Mouse (Mus musculus) heart, embryonic 16.5 days (tissue): ENCODE measurements around the gene Heg1. TPM values are rescaled to one million over a fixed set of nuclear protein-coding genes. Genes with fewer than 3 reads are reported as not detected.
A peak's percentile ranks its signal among the peaks of the same experiment; 100 is the strongest.

ENCODE experiments used
- ATAC-seq: fragments of 200-750 bp; cut with Nextera tagmentation; replicated peaks from 2 replicates; pipeline ENCODE4 v1.8.0; 2017; ENCODE audit warnings: moderate number of reproducible peaks; ENCODE audit not compliant: insufficient read depth, low FRiP score; ENCODE audit errors: extremely low read depth
- H3K27ac ChIP-seq: fragments of 300-500 bp; sonication (generic); 2 replicates; pipeline ENCODE4 v1.5.1; 2014; ENCODE audit warnings: mild to moderate bottlenecking, low read length, control low read depth, moderate library complexity
- H3K27me3 ChIP-seq: fragments of 300-500 bp; sonication (generic); 2 replicates; pipeline ENCODE4 v1.6.1; 2014; ENCODE audit warnings: low read length, mixed read lengths; ENCODE audit not compliant: control insufficient read depth, insufficient read depth
- H3K36me3 ChIP-seq: fragments of 300-500 bp; sonication (generic); 2 replicates; pipeline ENCODE4 v1.6.1; 2014; ENCODE audit not compliant: control insufficient read depth, insufficient read depth
- H3K4me1 ChIP-seq: fragments of 300-500 bp; sonication (generic); 2 replicates; pipeline ENCODE4 v1.6.1; 2014; ENCODE audit warnings: low read length, mixed read lengths; ENCODE audit not compliant: control insufficient read depth, insufficient read depth
- H3K4me2 ChIP-seq: fragments of 300-500 bp; sonication (generic); 2 replicates; pipeline ENCODE4 v1.6.1; 2014; ENCODE audit warnings: low read depth, mild to moderate bottlenecking, control low read depth, low read length
- H3K4me3 ChIP-seq: fragments of 300-500 bp; sonication (generic); 2 replicates; pipeline ENCODE4 v1.5.1; 2014; ENCODE audit warnings: mild to moderate bottlenecking, control low read depth, low read length
- H3K9ac ChIP-seq: fragments of 300-500 bp; sonication (generic); 2 replicates; pipeline ENCODE4 v1.6.1; 2014; ENCODE audit warnings: low read length, control low read depth
- H3K9me3 ChIP-seq: fragments of 300-500 bp; sonication (generic); replicated peaks from 2 replicates; pipeline ENCODE4 v1.6.1; 2016; ENCODE audit warnings: low read length; ENCODE audit not compliant: control insufficient read depth
- WGBS: fragments of 180-500 bp; shearing (Covaris S2); extraction: QIAGEN DNeasy Blood & Tissue Kit; methylation state at CpG from one replicate; pipeline ENCODE4 v1.1.7; 2014; 5-methylcytosine and 5-hydroxymethylcytosine counted together
- polyA plus RNA-seq: library from polyadenylated mRNA; unstranded; fragments of >200 nt; fragmentation: Nextera tagmentation; extraction: Ambion mirVana; gene quantifications from 2 replicates; pipeline ENCODE4 v1.2.1, GENCODE M21; 2015

The Heg1 gene
- polyA plus RNA-seq, 1 experiment from 2014 or later = 34.0 TPM

DNA sequence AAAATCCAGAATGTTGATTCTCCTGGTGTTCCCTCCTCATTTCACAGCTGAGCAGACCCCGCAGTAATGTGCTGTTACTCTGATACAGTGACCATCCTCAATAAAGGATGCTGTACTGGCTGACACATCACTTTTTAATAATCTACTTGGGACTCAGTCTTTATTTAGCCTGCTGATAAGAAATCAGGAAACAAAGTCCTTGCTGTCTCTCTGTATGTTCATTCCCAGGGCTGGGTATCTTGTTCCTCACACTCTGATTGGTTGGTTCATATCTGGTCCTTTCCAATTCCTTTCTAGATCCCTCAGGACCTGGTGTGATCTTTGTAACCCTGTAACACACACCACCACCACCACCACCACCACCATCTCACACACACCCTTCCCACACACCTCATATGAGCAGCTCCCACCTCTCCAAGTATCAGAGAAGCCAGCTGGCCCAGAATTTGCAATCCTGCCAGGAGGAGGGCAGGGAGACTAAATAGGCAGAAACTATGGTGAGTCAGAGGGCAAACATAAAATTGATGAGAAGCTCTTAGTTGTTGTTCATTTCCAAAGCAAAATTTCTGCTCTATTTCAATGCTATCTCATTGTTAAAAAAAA is 91.7 kb downstream of the Heg1 start:
- Histone ChIP-seq H3K4me2 (no peak overlapping the region), H3K4me1 (0 out of 2 replicates have a peak, but pooled peaks cover 4% of the 10 kb centered on the region), H3K27ac (no peak overlapping the region), H3K4me3 (no peak overlapping the region), H3K36me3 (no peaks in the 10 kb centered on the region), H3K9me3 (no peaks in the 10 kb centered on the region), H3K9ac (no peak overlapping the region), H3K27me3 (no peaks in the 10 kb centered on the region)
- no peak for ATAC-seq
- WGBS = 78% methylated on average over 1 of the region's 1 CpGs

DNA sequence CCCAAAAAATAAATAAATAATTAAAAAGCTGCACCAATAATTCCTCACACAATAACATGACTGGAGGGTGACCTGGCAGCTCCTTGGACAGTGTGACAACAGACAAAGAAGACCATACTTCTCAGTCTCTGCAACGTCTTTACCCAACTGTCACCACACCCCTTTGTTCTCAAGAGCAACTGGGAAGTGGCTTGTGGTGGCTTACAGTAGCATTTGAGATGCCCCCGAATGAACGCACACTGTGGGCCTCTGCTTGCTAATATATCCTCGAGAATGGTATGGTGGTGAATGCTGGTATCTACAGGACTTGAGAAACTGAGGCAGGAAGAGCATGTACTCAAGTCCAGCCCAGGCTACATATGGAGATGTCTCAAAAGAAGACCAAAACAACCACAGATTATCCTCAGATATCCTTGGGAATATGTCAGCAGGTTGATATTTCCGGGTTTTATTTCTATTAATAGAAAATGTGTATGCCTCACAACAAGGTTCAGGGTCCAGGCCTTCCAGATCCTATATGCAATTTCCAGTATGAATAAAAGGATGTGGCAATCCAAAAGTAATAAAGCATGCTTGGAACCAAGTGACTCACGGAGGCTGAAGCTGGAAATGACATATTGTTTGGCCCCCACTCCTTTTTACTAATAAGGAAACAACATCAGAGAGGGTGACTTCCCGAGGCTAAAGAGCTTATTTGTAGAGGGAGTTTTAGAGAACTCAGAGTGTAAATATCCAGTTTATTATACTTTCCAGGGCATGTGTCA is 92.8 kb downstream of the Heg1 start:
- Histone ChIP-seq H3K4me3 (no peak overlapping the region), H3K27ac (0 out of 2 replicates have a peak overlapping the region, but pooled peaks have one; percentile 9), H3K27me3 (no peaks in the 10 kb centered on the region), H3K9me3 (no peaks in the 10 kb centered on the region), H3K9ac (no peak overlapping the region), H3K4me1 (0 out of 2 replicates have a peak, but pooled peaks cover 4% of the 10 kb centered on the region), H3K36me3 (no peaks in the 10 kb centered on the region), H3K4me2 (no peak overlapping the region)
- no peak for ATAC-seq
- 65% methylated on average over 7 of the region's 7 CpGs for WGBS

DNA sequence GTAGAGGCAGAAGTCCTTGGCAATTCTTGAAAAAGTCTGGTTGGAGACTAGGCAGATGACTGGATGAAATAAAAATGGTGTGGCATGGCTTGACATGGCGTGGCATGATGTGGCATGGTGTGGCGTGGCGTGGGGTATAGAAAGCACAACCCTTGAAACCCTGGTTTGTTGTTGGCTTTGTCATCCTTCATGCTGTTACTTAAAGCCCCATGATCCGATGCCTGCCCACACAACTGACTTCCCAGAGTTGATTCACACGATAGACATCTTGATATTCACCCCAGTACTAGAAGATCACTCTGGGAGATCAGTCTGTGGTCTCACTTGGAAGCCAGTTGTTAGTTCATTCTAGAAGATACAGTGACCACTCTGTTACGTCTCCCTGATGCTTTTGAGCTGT is 93.4 kb downstream of the Heg1 start:
- Histone ChIP-seq H3K27ac (peak overlapping the region; percentile 3; the same call in 1 of the 2 replicates), H3K4me2 (no peak overlapping the region), H3K9me3 (no peaks in the 10 kb centered on the region)

DNA sequence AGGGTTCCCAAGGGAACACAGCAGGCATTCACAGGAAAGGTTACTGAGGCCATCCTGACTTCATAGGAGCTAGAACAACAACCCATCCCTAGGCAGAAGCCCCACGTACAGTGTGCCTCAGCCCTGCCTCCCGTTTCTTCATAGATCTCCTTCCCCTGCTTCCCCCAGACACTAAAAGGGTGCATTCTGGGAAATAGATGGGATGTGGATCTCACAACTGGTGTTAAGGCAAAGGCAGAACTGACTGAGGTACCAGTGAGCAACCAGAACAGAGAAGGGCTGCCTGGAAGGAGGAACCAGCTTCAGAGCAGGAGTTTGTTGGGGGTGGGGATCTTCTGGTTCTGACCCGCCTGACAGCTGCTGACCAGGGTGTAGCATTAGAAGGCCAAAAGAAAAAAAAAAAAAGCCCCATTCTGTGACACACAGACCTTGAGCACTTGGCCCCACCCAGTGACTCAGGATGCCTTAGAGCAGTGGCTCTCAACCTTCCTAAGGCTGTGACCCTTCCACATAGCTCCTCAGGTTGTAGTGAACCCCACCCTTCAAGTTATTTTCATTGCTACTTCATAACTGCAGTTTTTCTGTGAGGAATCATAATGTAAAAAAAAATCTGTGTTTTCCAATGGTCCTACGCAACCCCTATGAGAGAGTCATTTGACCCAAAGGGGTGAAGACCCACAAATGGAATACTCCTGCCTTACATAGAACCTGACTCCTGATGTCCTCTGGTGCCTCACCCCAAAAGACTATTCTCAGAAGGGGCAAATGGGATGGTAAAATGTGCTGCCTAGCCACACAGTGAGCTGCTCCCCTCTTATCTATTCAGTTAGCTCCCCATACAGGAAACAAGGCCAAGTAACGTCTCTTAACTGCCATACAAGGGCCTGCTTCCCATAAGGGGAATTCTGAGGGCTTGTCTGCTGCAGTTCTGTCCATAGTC is 97.9 kb downstream of the Heg1 start:
- Histone ChIP-seq H3K4me2 (no peak overlapping the region), H3K36me3 (no peaks in the 10 kb centered on the region), H3K9ac (no peak overlapping the region), H3K4me1 (0 out of 2 replicates have a peak, but pooled peaks cover under 1% of the 10 kb centered on the region), H3K4me3 (no peak overlapping the region), H3K27me3 (no peaks in the 10 kb centered on the region), H3K27ac (no peak overlapping the region), H3K9me3 (no peaks in the 10 kb centered on the region)
- 68% methylated on average over 5 of the region's 5 CpGs for WGBS
- ATAC-seq = no peak

More for the DNA sequence above, 93.4 kb downstream of the Heg1 start:
- no peaks in the 10 kb centered on the region for H3K36me3 ChIP-seq
- 82% methylated on average over 6 of the region's 6 CpGs for WGBS
- H3K9ac ChIP-seq = no peak overlapping the region
- H3K4me3 ChIP-seq = no peak overlapping the region
- H3K27me3 ChIP-seq = no peaks in the 10 kb centered on the region
- H3K4me1 ChIP-seq = 0 out of 2 replicates have a peak, but pooled peaks cover 4% of the 10 kb centered on the region
- ATAC-seq = no peak

DNA sequence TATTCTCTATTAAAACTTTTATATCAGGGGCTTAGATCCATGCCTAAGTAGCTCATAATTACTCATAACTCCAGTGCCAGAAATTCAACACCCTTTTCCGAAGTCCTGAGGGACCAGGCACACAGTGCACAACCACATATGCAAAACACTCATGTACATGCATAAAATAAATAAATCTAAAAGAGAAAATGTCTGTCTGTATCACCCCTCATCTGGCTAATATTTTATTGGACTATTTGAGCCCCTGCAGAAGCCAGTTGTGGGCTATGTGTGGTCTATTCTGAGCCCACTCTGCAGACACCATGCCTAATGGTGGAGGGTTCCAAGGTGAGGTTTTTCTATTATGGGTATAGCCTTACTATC is 98.5 kb downstream of the Heg1 start:
- 0 out of 2 replicates have a peak, but pooled peaks cover 3% of the 10 kb centered on the region for H3K4me1 ChIP-seq
- H3K4me2 ChIP-seq = no peak overlapping the region
- ATAC-seq = no peak

DNA sequence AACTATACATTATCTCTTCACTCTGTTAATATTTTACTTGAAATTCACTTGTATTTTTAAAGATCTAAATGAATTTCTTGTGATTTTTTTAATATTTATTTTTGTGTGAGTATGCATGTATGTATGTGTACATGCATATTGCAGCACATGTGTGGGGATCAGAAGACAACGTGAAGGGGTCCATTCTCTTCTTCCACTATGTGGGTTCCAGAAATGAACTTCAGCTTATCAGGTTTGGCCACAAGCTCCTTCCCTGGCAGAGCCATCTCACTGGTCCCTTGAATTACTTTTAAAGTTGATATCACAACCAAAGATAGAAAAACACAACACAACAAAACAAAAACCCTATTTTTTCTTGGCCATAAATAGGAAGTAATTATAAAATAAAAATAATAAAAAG is 100.4 kb downstream of the Heg1 start:
- no peak overlapping the region for H3K9ac ChIP-seq
- 71% methylated on average over 1 of the region's 1 CpGs for WGBS
- no peaks in the 10 kb centered on the region for H3K9me3 ChIP-seq
- H3K27me3 ChIP-seq = no peaks in the 10 kb centered on the region
- 0 out of 2 replicates have a peak, but pooled peaks cover 3% of the 10 kb centered on the region for H3K4me1 ChIP-seq
- ATAC-seq = no peak
- no peak overlapping the region for H3K27ac ChIP-seq
- no peak overlapping the region for H3K4me2 ChIP-seq
- no peaks in the 10 kb centered on the region for H3K36me3 ChIP-seq
- H3K4me3 ChIP-seq = no peak overlapping the region

More for the DNA sequence above, 98.5 kb downstream of the Heg1 start:
- Histone ChIP-seq H3K27ac (no peak overlapping the region), H3K9me3 (no peaks in the 10 kb centered on the region), H3K9ac (no peak overlapping the region), H3K27me3 (no peaks in the 10 kb centered on the region), H3K36me3 (no peaks in the 10 kb centered on the region), H3K4me3 (no peak overlapping the region)
- 78% methylated on average over 1 of the region's 1 CpGs for WGBS

DNA sequence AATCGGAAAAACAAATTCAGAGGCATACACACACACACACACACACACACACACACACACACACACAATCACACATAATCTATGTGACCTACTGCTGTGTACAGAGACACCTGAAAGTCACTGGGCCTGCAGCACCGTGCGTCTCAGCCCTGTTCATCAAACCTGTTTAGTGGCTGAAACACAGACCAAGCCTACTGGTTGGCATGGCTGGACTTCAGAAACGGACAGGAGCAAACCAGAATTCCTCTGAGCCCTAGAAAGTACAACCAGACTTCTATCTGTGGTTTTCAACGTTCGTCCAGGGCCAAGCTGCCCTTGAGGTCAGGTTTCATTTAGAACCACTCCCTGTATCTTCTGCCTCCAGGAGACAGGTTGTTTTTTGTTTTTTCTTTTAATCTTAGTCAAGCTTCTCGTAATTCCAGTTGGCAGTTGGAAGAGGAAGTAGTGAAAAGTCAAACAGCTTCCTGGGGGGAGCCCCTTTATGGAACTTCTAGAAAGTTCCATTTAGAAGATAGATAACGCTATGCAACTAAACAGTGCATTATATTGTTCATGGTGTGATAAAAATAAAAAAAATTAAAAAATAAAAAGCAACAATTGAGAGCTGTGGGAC is 101.0 kb downstream of the Heg1 start:
- Histone ChIP-seq H3K4me2 (no peak overlapping the region), H3K9me3 (no peaks in the 10 kb centered on the region), H3K27me3 (no peaks in the 10 kb centered on the region), H3K4me1 (0 out of 2 replicates have a peak, but pooled peaks cover 3% of the 10 kb centered on the region), H3K4me3 (no peak overlapping the region), H3K36me3 (no peaks in the 10 kb centered on the region), H3K9ac (no peak overlapping the region), H3K27ac (no peak overlapping the region)
- 59% methylated on average over 8 of the region's 8 CpGs for WGBS
- no peak for ATAC-seq

DNA sequence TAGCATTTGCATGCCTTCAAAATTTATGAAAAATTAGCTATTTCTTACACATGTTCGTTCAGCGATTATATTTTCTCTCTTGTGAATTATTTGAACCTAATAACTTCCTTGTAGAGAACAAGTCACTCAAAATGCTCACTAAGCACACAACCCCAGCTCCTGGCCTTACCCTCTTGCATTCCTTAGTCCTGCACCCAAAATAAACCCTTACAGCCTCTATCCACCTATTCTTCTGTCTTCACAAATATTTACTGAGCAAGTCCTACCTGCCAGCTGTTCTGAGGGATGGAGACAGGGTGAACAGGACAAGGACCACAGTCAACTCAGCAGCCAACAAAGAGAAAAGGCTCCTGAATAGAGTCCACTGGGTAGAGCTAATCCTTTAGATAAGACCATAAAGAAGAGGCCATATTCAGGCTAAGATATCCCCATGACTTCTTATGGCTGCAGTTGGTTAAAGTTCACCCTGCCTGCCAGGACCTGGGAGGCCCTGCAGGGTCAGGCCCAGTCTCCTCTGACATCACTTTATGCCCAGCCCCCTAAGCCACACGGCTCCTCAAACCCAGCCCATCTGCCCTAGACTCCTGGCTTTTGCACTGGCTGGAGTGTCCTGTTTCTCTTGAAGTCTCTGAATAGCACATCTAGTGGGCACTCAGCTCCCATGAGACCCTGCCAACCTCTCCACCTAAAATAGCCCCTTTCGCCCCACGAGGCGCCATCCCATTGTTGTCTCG is 102.7 kb downstream of the Heg1 start:
- 50% methylated on average over 7 of the region's 7 CpGs for WGBS
- Histone ChIP-seq H3K27me3 (no peaks in the 10 kb centered on the region), H3K4me2 (no peak overlapping the region), H3K9ac (no peak overlapping the region), H3K36me3 (no peaks in the 10 kb centered on the region), H3K27ac (no peak overlapping the region), H3K4me1 (0 out of 2 replicates have a peak, but pooled peaks cover 3% of the 10 kb centered on the region), H3K9me3 (no peaks in the 10 kb centered on the region), H3K4me3 (no peak overlapping the region)
- no peak; the same call in 1 of the 2 replicates for ATAC-seq
